Mouse (Mus musculus) adrenal gland, postnatal 36 days (tissue): ENCODE data around the gene Stard8. TPM values are rescaled to one million over a fixed set of nuclear protein-coding genes. Genes with fewer than 3 reads are reported as not detected.
"Not testable (repeated sequence)": the region's sequence is repeated elsewhere in the genome, so short reads cannot be mapped to it uniquely, and the experiment has no call there.

Experiments
- DNase-seq, 2 experiments: peaks; one replicate each; pipeline ENCODE4 v3.0.0; 2021; ENCODE audit warnings: mixed read lengths in 1 of 2
- total RNA-seq, 2 experiments: library from RNA; stranded (reverse); gene quantifications; 2 replicates each; pipeline ENCODE4 v1.2.3; 2021

Stard8 gene
- total RNA-seq, 2 experiments from 2014 or later = 30.0 to 44.9 TPM

- DNase-seq = peak in 1 of 2 experiments; percentile 30
Measured at GRCm38 (mm10) chrX:99046360-99047055, 43.5 kb downstream of the Stard8 start.

- no peak for DNase-seq
Measured at GRCm38 (mm10) chrX:99048111-99048510, 45.1 kb downstream of the Stard8 start.

- peak; percentile 25 to 47 for DNase-seq
Measured at GRCm38 (mm10) chrX:99049247-99049646, 46.2 kb downstream of the Stard8 start.

GRCm38 (mm10) chrX:99050736-99051481, 47.9 kb downstream of the Stard8 start:
- no peak for DNase-seq

GRCm38 (mm10) chrX:99052255-99052654, 49.2 kb downstream of the Stard8 start:
- DNase-seq = peak in 1 of 2 experiments; percentile 31

GRCm38 (mm10) chrX:99054512-99054911, 51.5 kb downstream of the Stard8 start:
- no peak for DNase-seq

- DNase-seq = no peak
Measured at GRCm38 (mm10) chrX:99057772-99058440, 54.9 kb downstream of the Stard8 start.

- no peak for DNase-seq
Measured at GRCm38 (mm10) chrX:99059119-99059518, 56.1 kb downstream of the Stard8 start.

GRCm38 (mm10) chrX:99065582-99065981, 62.5 kb downstream of the Stard8 start:
- no peak for DNase-seq

GRCm38 (mm10) chrX:99066550-99066949, 63.5 kb downstream of the Stard8 start:
- no peak for DNase-seq

GRCm38 (mm10) chrX:99067232-99067631, 64.2 kb downstream of the Stard8 start:
- DNase-seq = no peak

- no peak for DNase-seq
Measured at GRCm38 (mm10) chrX:99067671-99068151, 64.7 kb downstream of the Stard8 start.

GRCm38 (mm10) chrX:99071188-99071587, 68.1 kb downstream of the Stard8 start:
- DNase-seq = no peak

GRCm38 (mm10) chrX:99072596-99072995, 69.5 kb downstream of the Stard8 start:
- no peak for DNase-seq

- DNase-seq = no peak
Measured at GRCm38 (mm10) chrX:99075111-99075510, 72.1 kb downstream of the Stard8 start.

- no peak for DNase-seq
Measured at GRCm38 (mm10) chrX:99076460-99076859, 73.4 kb downstream of the Stard8 start.

GRCm38 (mm10) chrX:99078374-99078892, 75.4 kb downstream of the Stard8 start:
- not testable (repeated sequence) for DNase-seq

- DNase-seq = no peak
Measured at GRCm38 (mm10) chrX:99092704-99093103, 89.7 kb downstream of the Stard8 start.

GRCm38 (mm10) chrX:99111088-99111724, 108.2 kb downstream of the Stard8 start:
- DNase-seq = not testable (repeated sequence)

- DNase-seq = no peak
Measured at GRCm38 (mm10) chrX:99119510-99119909, 116.5 kb downstream of the Stard8 start.
